Mouse (Mus musculus) spleen, adult 2 months (tissue): ENCODE results near the gene Rai1. TPM values are rescaled to one million over a fixed set of nuclear protein-coding genes. Genes with fewer than 3 reads are reported as not detected.
A peak's percentile ranks its signal among the peaks of the same experiment; 100 is the strongest.

Experiments
- DNase-seq, 2 experiments: peaks; one replicate each; pipeline versions ENCODE4 v3.0.0 to v3.0.0-alpha.2; 2012 to 2021; ENCODE audit warnings: low spot score in 2 of 2, low read depth in 1 of 2
- H3K27ac ChIP-seq: fragments of 200-500 bp; 2 replicates; pipeline ENCODE4 v1.5.1; 2012; ENCODE audit warnings: low read length, inconsistent platforms; ENCODE audit not compliant: insufficient read depth
- H3K27me3 ChIP-seq: fragments of 200-500 bp; 2 replicates; pipeline ENCODE4 v1.6.1; 2012; ENCODE audit warnings: mild to moderate bottlenecking, moderate library complexity, low read length, inconsistent platforms; ENCODE audit not compliant: control insufficient read depth, insufficient read depth
- H3K36me3 ChIP-seq: fragments of 200-500 bp; 2 replicates; pipeline ENCODE4 v1.6.1; 2012; ENCODE audit warnings: mild to moderate bottlenecking, low read length, inconsistent platforms; ENCODE audit not compliant: control insufficient read depth, insufficient read depth
- H3K4me1 ChIP-seq: fragments of 200-500 bp; 2 replicates; pipeline ENCODE4 v1.6.1; 2011; ENCODE audit warnings: inconsistent platforms; ENCODE audit not compliant: control insufficient read depth, insufficient read depth, insufficient read length
- H3K4me3 ChIP-seq: fragments of 200-500 bp; 2 replicates; pipeline ENCODE4 v1.5.1; 2011; ENCODE audit warnings: mild to moderate bottlenecking, inconsistent platforms; ENCODE audit not compliant: insufficient read depth, insufficient read length; ENCODE audit errors: extremely low read depth
- CTCF ChIP-seq: fragments of 200-500 bp; IDR thresholded peaks from 2 replicates; pipeline ENCODE4 v1.5.1; 2011; ENCODE audit warnings: mild to moderate bottlenecking, inconsistent platforms; ENCODE audit not compliant: insufficient read depth, insufficient read length, insufficient replicate concordance; ENCODE audit errors: extremely low read depth
- POLR2A ChIP-seq: fragments of 200-500 bp; IDR thresholded peaks from 2 replicates; pipeline ENCODE4 v1.6.1; 2011; ENCODE audit warnings: low read depth, low read length, inconsistent platforms
- WGBS: fragments of 180-500 bp; shearing (Covaris S2); methylation state at CpG from one replicate; pipeline ENCODE4 v1.1.7; 2018; 5-methylcytosine and 5-hydroxymethylcytosine counted together
- polyA plus RNA-seq: library from polyadenylated mRNA; depleted of rRNA; stranded (reverse); fragments of >200 nt; gene quantifications from 2 replicates; pipeline ENCODE4 v1.2.3, GENCODE M21; 2012; rRNA removed

The Rai1 gene
- polyA plus RNA-seq = 36.0 and 45.9 TPM in 2 replicates

- Histone ChIP-seq H3K36me3 (no peaks in the 10 kb centered on the region), H3K27me3 (no peaks in the 10 kb centered on the region), H3K27ac (peak within 1 kb of the TSS; percentile 82), H3K4me3 (peak within 1 kb of the TSS; percentile 81), H3K4me1 (peaks cover 25% of the 10 kb centered on the region)
- WGBS = under 1% methylated on average over 72 of the region's 105 CpGs
- TF ChIP-seq CTCF (peak; percentile 97), POLR2A (no peak)
- peak; percentile 66 to 90 for DNase-seq
These were observed at the start of gene Rai1 for GRCm38 (mm10) chr11:60104810-60105592. Gene Rai1 (plus strand): TSS chr11:60105013.

GRCm38 (mm10) chr11:60056520-60056919 is 48.3 kb upstream of the Rai1 start:
- Histone ChIP-seq H3K36me3 (no peaks in the 10 kb centered on the region), H3K4me3 (no peak overlapping the region), H3K4me1 (no peaks in the 10 kb centered on the region), H3K27ac (no peak overlapping the region), H3K27me3 (no peaks in the 10 kb centered on the region)
- TF ChIP-seq POLR2A = no peak
- no peak for TF ChIP-seq CTCF
- WGBS = 91% methylated on average over 6 of the region's 6 CpGs
- no peak for DNase-seq

- Histone ChIP-seq H3K4me1 (no peaks in the 10 kb centered on the region), H3K36me3 (no peaks in the 10 kb centered on the region), H3K4me3 (no peak overlapping the region), H3K27me3 (no peaks in the 10 kb centered on the region), H3K27ac (no peak overlapping the region)
- TF ChIP-seq POLR2A (no peak), CTCF (no peak)
- WGBS = 77% methylated on average over 2 of the region's 2 CpGs
- DNase-seq = no peak
These were observed 46.8 kb upstream of the Rai1 start for GRCm38 (mm10) chr11:60057987-60058386.

GRCm38 (mm10) chr11:60058441-60058840 is 46.4 kb upstream of the Rai1 start:
- H3K4me3 ChIP-seq = no peak overlapping the region
- TF ChIP-seq CTCF = no peak
- no peak for TF ChIP-seq POLR2A
- no peaks in the 10 kb centered on the region for H3K36me3 ChIP-seq
- WGBS = 80% methylated on average over 10 of the region's 10 CpGs
- no peak overlapping the region for H3K27ac ChIP-seq
- H3K4me1 ChIP-seq = no peaks in the 10 kb centered on the region
- no peak for DNase-seq
- H3K27me3 ChIP-seq = no peaks in the 10 kb centered on the region

- WGBS = 86% methylated on average over 2 of the region's 2 CpGs
- TF ChIP-seq CTCF = no peak
- TF ChIP-seq POLR2A = no peak
- no peaks in the 10 kb centered on the region for H3K36me3 ChIP-seq
- H3K27me3 ChIP-seq = no peaks in the 10 kb centered on the region
- no peak overlapping the region for H3K27ac ChIP-seq
- H3K4me3 ChIP-seq = no peak overlapping the region
- no peak for DNase-seq
- no peaks in the 10 kb centered on the region for H3K4me1 ChIP-seq
These were observed 44.8 kb upstream of the Rai1 start for GRCm38 (mm10) chr11:60060026-60060425.

- WGBS = 71% methylated on average over 4 of the region's 4 CpGs
- TF ChIP-seq POLR2A (no peak), CTCF (no peak)
These were observed 43.3 kb upstream of the Rai1 start for GRCm38 (mm10) chr11:60061504-60062006.

GRCm38 (mm10) chr11:60065267-60065666 is 39.5 kb upstream of the Rai1 start:
- H3K4me1 ChIP-seq = no peaks in the 10 kb centered on the region
- no peak for TF ChIP-seq CTCF
- TF ChIP-seq POLR2A = no peak
- no peaks in the 10 kb centered on the region for H3K36me3 ChIP-seq
- DNase-seq = no peak
- H3K4me3 ChIP-seq = no peak overlapping the region
- WGBS = 66% methylated on average over 1 of the region's 1 CpGs
- H3K27me3 ChIP-seq = no peaks in the 10 kb centered on the region
- no peak overlapping the region for H3K27ac ChIP-seq

More at GRCm38 (mm10) chr11:60061504-60062006, 43.3 kb upstream of the Rai1 start:
- Histone ChIP-seq H3K27me3 (no peaks in the 10 kb centered on the region), H3K27ac (no peak overlapping the region), H3K4me3 (no peak overlapping the region), H3K36me3 (no peaks in the 10 kb centered on the region), H3K4me1 (no peaks in the 10 kb centered on the region)
- no peak for DNase-seq
